1 mouse cellular context compared by ENCODE assay signal in genomic region chr16:95004599-95004998, GRCm38 (mm10).
TF ChIP-seq lines count a peak whose summit lies in the region.

No protein-coding gene starts in this region.

TF ChIP-seq in MEL, 35 proteins besides CTCF, POLR2A, EP300 and RAD21 (continued from another document):
- TF ChIP-seq ZKSCAN1 (IDR thresholded peaks at IDR 0.05; ENCODE audit: low read depth, low read length): no peak
- no peak for TF ChIP-seq TBP (IDR thresholded peaks at IDR 0.05; ENCODE audit: low read depth, low read length)
- TF ChIP-seq HCFC1 (IDR thresholded peaks at IDR 0.05; ENCODE audit: low read depth, low read length): no peak
- TF ChIP-seq TCF12 (IDR thresholded peaks at IDR 0.05; ENCODE audit: low read depth, low read length): no peak
- no peak for TF ChIP-seq POLR2AphosphoS5 (IDR thresholded peaks at IDR 0.05; ENCODE audit: borderline replicate concordance, low read depth, low read length)
- TF ChIP-seq MEF2A (IDR thresholded peaks at IDR 0.05; ENCODE audit: extremely low read depth, insufficient replicate concordance, low read depth, low read length, poor library complexity, severe bottlenecking): no peak
- no peak for TF ChIP-seq MAFK (IDR thresholded peaks at IDR 0.05; ENCODE audit: borderline replicate concordance, low read depth, low read length)
- TF ChIP-seq KAT2A (conservative IDR thresholded peaks at IDR 0.05; ENCODE audit: low read depth, low read length): no peak
- no peak for TF ChIP-seq MYB (IDR thresholded peaks at IDR 0.05; ENCODE audit: low read depth, low read length)
- no peak for TF ChIP-seq JUND (IDR thresholded peaks at IDR 0.05; ENCODE audit: low read depth, low read length)
